Mouse (Mus musculus) neutrophil, adult 5-6 weeks (primary cell): ENCODE data around the gene Lmo7. TPM values are rescaled to one million over a fixed set of nuclear protein-coding genes. Genes with fewer than 3 reads are reported as not detected.

Experiments used
- ATAC-seq: fragments of 151-379, 151-347 bp; 2 replicates; pipeline ENCODE4 v1.8.0; 2017; ENCODE audit warnings: mild to moderate bottlenecking, moderate TSS enrichment; ENCODE audit not compliant: insufficient number of reproducible peaks, poor library complexity, low FRiP score, severe bottlenecking; ENCODE audit errors: extremely low read depth
- total RNA-seq: library from RNA; stranded (forward); fragments of 200-1000 nt; gene quantifications from 2 replicates; pipeline ENCODE4 v1.2.3, GENCODE M21; 2017

The Lmo7 gene
- total RNA-seq = 0.49 and 1.0 TPM in 2 replicates

DNA sequence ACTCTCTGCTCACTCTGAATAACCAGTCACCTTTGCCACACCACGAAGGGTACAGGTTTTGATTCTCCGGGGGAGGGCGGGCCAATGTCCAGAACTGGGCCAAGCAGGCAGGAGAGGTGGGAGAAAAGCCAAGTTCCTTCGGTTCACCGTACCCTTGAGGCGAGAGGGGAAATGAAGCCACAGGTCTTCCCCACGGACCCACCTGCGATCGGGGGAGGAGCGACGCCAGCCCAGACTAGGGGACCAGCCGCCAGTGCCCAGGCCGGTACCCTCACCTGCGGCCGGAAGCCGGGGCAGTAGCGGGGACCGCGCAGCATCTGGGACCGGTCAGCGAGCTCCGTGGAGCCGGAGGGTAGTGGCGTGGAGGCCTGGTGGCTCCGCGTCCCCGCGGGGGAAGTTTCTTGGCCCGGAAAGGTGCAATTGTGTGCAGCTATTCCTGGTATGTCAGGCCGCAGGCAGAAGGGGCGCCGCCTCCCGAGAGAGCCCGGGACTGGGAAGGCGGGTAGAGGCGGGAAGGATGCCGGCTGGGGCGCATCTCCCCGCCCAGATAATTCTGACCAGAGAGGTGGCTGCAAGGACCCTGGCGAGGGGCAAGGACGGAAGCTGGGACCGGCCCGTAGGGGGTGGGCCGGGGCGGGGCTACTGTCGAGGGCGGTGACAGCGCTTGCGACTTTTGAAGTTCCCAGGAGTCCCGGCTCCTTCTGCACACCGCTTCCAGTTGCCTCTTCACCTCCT lies at the start of gene Lmo7, which contains the start of gene Gm9922:
TSS of gene Lmo7 (plus strand) at position 721 of the 735 bp plus-strand sequence.
TSS of gene Gm9922 (minus strand) at position 578 of the 735 bp plus-strand sequence.
- ATAC-seq = no peak

DNA sequence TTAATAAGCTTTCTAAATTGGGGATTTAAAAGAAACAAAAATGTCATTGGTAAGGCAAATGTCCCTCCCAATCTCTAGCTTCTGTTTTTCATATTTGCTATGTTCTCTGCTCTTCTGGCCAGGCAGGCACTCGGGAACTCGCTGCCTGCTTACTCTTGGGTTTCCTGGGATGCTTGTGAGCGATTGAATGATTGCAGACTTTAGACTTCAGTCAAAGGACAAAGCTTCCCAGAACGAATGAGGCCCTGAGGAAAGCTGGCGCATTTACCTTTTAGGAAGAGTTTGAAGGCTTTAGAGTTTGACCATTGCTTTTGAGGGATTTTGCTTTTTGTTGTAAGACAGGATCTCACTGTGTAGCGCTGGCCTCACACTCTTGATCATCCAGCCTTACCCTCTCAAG lies 42.1 kb upstream of the Lmo7 start:
- no peak for ATAC-seq

GRCm38 (mm10) chr14:101688406-101688805 lies 41.4 kb upstream of the Lmo7 start:
- ATAC-seq = no peak

DNA sequence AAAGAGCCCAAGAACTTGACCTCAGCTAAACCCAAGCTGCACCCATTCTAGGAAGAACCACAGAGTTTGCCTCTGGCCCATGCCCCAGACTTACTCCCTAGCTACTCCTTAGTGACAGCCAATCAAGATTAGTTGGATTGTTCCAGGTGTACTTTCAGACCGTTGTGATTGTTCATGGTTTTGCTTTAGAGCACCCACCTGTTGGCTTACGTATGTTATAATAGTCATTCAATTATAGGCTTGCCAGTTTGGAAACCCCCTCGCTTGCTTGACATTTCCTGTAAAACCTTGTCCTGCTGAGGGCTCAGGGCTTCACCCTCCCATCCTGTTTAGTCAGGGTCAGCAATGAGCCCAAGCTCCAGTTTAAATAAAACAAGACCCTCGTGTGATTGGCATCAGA lies 25.3 kb upstream of the Lmo7 start:
- ATAC-seq = 0 out of 2 replicates have a peak, but pooled peaks have one; percentile 33

GRCm38 (mm10) chr14:101707088-101707487 lies 22.7 kb upstream of the Lmo7 start:
- ATAC-seq = no peak

DNA sequence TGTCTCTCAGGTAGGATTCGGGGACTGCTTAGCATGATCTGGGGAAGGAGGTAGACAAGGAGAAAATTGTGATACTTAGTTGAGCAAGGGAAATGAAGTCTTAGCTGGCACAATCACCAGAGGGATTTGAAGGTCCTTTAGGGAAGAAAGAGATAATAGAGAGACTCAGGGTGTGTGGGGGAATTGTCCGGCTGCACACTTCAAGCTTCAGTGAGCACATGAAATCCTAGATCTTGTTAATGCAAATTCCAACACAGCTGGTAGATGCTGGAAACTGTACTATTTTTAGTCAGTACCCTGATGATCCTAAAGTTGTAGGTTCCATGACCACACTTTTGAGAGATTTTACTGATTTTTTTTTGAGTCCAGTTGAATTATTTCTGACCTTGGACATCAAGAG lies 15.3 kb upstream of the Lmo7 start:
- ATAC-seq = no peak

DNA sequence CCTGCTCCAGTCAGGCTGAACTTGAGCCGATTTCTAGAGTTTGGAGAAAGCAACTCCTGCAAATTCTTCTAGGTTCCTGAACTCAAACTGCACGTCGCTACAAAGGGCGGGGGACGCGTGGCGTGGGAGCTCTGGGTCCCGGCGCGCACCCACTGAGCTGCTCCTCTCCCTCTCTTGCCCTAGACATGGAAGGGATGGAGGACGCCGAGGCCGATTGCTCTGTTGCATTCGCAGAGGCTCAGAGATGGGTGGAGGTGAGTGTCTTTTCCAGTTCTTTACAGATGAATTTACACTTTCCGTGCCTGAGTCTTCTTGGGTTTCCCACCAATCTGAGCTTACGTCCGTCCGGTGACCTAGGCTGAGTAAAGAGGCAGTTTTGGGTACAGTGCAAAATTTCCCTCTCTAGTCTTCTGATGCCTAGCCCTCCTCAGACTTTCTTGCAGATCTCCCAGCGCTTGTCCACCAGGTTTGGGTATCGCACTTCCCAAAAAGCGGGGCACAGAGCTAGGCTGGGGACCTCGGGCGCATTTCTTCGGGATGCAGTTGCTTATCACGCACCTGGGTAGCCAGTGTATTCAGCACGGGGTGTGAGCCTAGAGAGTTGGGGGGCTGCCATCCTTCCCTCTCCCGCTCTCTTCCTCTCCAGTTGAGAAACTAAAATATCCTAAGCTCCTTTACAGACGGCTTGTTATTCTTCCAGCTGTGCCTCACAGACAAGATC lies 375 bp downstream of the Lmo7 start:
- ATAC-seq = peak; percentile 16; the same call in 1 of the 2 replicates

DNA sequence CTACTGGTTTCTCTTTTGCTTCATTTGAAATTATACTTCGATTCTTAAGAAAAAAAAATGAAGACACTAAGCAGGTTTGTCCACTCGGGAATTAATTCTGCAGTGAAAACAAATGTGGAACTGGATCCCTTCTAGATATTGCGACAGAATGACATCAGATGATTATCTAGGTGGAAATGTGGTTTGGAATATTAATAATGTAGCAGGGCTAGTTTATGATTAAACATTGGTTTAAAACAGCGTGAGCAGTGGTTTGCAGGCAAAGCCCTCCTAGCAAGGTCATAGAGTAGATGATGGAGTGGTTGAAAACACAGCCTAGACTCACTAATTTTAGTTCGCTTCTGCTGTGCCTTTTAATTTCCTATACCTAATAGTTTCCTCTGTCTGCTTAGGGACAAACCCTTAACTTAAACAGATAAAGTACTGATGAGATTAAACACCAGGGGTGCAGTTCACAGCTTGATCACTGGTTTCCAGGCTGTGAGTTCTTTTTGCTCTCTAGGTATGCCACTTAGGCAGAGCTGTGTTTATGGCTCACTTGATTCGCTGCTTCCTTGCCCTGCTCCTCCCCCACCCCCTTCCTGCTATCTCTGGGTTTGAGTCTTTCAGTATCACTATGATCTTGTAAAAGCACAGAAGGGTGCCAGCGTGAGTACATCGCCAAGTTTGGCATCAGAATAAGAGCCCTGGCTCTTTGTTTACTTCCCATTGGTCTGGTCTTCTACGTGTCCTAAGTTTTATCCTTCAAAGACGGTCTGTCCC lies 4.0 kb downstream of the Lmo7 start:
- no peak for ATAC-seq

- ATAC-seq = no peak
Observed at GRCm38 (mm10) chr14:101737501-101737900, 7.7 kb downstream of the Lmo7 start.

DNA sequence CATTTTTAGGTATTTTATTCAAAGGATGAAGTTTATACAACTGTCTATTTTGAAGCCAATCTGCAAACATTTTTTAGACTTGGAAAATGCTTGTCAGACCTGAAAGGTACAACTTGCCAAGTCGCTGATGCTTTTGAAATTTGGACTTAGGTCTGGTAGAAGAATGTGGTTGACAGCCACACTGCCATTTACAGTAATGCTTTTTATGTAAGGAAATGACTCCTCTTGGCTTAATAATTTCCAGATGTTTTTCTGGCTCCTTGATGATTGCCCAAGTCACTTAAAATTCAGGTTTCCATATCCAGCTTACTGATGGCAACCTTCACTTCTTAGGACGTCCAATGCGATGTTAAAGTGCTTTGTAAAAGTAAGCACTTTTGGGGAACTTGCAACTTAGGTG lies 16.9 kb downstream of the Lmo7 start:
- ATAC-seq = no peak

GRCm38 (mm10) chr14:101747811-101748210 lies 18.1 kb downstream of the Lmo7 start:
- no peak for ATAC-seq

GRCm38 (mm10) chr14:101748436-101748835 lies 18.7 kb downstream of the Lmo7 start:
- no peak for ATAC-seq

DNA sequence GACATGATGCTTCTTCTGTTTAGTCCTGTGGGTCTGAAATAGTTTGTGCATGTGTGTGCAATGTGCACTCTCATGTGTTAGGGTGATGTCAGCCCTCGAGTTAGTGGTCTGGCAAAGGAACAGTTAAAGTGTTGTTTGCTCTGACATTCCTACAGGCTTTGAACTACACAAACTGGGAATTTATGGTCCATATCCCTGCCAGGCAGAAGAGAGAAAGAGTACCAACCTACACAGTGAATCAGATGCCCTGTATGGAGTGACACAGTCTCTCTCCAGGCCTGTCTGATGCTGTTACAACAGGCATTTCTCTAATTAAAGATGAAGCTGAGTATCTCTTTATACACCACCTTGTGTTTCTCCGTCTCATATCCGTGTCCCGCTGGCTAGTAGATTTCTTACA lies 21.2 kb downstream of the Lmo7 start:
- ATAC-seq = no peak

DNA sequence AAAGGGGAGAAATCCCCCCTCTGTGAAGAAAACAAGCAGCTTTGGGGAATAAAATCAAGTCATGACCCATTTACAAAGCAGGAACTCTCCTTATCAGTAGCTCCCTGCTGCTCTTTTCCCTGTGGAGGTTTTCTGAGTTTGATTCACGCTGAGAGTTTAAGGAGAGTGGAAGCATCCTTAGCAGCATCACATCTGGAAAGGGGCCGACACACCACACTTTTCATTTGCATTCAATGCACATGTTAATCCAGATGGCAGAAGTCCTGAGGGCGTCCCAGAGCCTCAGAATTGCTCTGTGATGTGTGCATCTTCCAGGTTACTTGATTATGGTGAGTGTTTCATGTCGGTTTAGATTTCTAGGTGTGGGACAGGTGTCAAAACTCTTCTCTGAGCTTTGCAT lies 25.7 kb downstream of the Lmo7 start:
- no peak for ATAC-seq

DNA sequence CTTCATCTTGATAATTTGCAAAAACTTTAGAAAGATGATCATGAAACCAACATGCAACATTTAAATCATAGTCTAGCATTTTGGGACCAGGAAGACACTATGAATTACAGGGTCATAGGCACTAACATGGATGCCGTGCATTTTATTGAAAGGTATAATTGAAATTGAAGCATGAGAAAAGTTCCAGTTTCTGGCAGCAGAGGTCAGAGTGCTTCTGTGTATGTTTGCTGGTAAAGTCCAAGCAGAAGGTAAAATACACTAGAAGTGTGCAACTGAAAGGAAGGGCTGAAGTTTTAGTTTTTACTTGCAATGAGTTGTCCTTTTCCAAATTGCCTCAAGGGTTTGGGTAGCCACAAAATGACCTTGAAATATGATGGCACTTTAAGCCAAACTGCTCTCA lies 32.5 kb downstream of the Lmo7 start:
- no peak for ATAC-seq

DNA sequence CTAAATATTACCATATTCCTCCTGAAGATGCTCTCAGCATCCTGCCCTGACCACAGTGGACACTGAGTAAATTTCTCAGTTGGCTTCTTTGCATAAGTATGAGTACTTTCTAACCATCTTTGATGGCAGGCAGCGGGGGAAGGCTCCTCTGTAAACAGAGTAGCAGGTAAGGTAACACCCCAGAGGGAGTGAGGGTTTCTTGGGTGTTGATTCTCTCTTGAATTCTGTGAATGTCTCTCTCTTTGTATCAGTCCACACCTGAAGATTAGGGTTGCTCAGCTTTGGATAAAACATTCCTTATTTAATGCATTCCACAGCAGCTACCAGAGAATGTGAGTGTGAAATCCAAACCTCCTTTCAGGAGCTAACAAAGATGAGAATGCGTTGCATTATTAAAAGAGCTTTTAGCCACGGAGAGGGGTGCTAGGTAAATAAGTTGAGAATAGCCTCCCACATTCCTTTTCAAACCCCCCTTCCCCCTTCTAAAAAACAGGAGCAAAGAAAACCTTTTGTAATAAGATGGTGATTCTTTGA lies 34.1 kb downstream of the Lmo7 start:
- no peak for ATAC-seq

DNA sequence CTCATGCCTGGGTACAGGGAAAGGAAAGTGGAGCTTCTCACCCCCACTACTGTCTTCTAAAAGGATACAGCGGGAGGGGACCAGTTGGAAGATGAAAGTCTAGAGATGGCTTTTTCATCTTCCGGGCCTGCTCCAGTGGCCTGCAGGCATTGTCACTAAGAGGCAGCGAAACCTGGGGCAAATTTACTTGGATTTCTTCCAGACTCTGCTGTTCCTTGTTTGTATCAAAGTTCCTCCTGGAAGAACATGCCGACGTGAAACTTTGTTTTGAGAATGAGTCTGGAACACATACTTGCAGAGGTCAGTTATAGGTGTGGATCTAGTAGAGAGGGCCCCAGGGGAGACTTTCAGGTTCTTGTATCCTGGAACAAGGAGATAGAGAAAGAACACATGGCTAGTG lies 41.6 kb downstream of the Lmo7 start:
- ATAC-seq = no peak

DNA sequence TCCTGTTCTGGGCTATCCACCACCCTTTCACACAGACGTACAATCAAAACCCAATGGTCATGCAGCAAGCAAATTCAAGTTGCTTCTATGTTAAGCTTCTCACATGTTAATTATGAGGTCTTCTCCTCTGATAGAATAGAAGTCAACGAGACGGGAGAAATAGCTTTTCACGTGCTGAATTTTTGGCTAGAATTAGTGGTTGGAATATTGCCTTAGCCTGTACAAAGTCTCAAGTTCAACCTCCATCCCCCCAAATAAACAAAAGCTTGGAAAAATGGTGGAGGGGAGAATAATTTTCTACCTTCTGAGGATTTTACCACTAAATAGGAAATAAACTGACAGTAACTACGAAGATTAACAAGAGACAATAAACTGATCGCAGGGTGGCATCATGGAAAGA lies 42.0 kb downstream of the Lmo7 start:
- ATAC-seq = no peak

DNA sequence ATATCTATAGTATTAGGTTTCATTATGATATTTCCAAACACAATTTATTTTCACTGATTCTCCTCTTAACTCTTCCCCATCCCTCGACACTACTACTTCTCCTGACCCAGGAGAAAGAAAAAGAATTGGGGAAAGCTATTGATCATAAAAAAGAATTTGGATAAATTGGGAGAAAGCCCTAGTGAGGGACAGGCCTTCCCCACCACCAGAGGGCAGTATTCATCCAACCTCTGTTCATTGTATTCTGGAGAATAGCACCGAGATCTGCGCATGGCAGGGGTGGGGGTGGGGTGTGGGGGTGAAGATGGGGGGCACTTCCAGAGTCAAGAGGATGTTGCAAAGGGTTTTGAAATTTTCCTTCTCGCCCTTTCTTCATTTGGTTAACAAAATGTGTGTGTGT lies 44.9 kb downstream of the Lmo7 start:
- ATAC-seq = no peak
